Mouse (Mus musculus): Measurements from ENCODE around the gene Cpne8. TPM values are rescaled to one million over a fixed set of nuclear protein-coding genes. Genes with fewer than 3 reads are reported as not detected.
"Not testable (repeated sequence)": the region's sequence is repeated elsewhere in the genome, so short reads cannot be mapped to it uniquely, and the experiment has no call there.

The Cpne8 gene
- total RNA-seq, 2 experiments from 2014 or later = 1.6 to 2.1 TPM

GRCm38 (mm10) chr15:90619736-90620135, 59.5 kb downstream of the Cpne8 start:
- no peak for ATAC-seq (replicated peaks; ENCODE audit: low FRiP score, poor library complexity, severe bottlenecking)

DNA sequence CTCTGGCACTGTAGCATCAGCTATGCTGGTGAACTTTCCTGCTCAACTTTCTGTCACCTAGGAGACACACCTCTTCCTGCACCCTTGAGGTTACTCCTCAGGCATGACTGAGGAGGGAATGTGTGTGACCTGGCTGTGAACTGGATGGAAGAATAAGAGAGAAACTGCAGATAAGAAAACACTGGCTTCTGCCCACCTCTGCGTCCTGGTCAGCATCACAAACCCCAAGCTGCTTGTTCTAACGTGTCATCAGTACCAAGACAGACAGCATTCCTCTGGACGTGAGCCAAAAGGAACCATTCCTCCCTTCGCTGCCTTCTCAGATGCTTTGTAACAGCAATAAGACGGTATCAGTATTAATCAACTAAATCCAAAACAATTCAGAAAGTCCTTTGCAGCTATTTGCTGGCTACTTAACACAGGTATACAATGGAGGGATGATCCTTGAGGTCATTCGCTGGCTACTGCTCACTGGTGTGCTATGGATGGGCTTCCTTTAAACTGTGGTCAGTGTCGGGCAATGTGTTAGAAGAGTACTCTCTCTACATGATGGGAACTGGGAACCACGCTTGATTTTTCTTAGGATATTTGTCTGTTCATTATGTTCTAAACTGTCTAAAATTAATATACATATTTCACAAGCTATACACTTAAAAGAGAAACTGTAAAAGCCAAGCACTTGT, 63.0 kb downstream of the Cpne8 start:
- no peak for ATAC-seq (replicated peaks; ENCODE audit: low FRiP score, poor library complexity, severe bottlenecking)

- ATAC-seq (replicated peaks; ENCODE audit: low FRiP score, poor library complexity, severe bottlenecking) = not testable (repeated sequence)
Observed at GRCm38 (mm10) chr15:90610767-90611166, 68.5 kb downstream of the Cpne8 start.

DNA sequence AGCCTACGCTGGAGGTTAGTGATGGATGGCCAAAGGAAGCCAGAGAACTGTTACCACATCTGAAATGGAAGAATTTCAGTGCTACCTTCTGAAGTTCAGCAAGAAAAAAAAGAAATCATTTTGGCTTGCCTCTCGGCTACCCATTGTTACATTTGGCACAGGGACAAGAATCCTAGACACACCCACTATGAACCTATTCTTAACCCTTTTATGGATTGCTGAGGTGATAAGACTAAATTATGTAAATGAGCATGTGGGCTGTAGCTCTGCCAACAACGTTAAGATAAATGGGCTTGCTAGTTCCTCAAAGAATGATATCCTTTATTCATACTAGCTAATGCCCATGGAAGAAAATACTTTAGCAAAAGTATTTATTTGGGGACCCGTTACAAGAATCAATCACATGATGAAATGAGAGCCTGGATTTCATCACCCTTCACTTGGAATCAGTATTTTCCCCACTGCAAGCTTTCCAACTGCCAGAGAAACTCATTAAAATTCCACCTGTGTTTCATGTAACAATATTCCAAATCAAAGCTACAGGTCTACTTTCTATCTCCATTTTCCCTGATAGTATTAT, 69.3 kb downstream of the Cpne8 start:
- ATAC-seq (replicated peaks; ENCODE audit: low FRiP score, poor library complexity, severe bottlenecking) = no peak

GRCm38 (mm10) chr15:90608368-90608767, 70.9 kb downstream of the Cpne8 start:
- ATAC-seq (replicated peaks; ENCODE audit: low FRiP score, poor library complexity, severe bottlenecking) = no peak

DNA sequence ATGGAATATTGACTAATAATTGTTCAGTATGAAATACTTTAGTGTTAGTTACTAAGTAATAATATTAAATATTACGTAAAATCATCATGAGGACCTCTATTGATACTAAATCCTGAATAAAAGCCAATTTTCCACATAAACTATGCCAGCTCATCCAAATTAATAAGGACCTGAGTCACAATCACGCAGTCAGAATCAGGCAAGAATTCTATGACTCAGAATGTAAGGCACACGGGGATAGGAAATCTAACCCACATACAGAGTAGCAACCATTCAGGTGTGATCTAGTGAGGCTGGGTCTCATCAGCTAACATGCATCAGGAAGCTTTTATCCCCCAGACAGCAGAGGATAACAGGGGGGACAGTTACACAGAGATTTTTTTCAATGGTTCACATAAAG, 72.1 kb downstream of the Cpne8 start:
- no peak for ATAC-seq (replicated peaks; ENCODE audit: low FRiP score, poor library complexity, severe bottlenecking)

- no peak for ATAC-seq (replicated peaks; ENCODE audit: low FRiP score, poor library complexity, severe bottlenecking)
Observed at GRCm38 (mm10) chr15:90603676-90604075, 75.6 kb downstream of the Cpne8 start.

DNA sequence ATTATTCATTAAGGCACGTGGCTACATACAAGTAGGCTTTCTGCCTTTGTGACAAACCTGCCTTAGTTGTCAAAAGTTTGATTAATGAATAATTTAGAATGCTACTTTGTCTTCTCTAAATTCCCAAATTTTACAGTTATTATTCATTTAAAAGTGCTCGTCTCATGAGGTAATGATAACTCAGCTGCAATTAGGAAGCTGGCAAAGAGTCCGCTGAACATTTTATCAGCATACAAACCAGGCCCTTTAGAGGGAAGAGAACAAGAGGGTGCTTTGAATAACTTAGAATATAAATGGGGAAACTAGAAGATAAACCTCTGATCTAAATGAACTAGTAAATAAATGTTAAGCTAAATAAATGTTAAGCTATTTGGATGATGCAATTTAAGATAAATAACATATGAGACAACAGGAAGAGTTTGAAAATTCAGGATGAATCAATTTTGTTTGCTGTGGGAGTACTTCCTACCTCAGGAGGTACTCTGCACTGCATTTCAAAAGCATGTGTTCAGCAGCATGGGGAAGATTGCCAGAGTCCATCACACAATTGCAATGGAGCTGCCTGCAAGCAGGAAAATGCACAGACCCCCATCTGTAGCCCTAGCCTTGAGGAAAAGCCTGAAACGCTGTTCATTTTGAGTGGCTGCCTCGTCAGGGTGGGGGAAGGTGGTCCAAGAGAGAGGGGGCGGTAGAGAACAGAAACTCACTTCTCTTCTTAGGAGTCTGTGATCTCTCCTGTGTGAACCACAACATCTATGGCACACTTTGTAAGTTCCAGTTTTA, 81.3 kb downstream of the Cpne8 start:
- ATAC-seq (replicated peaks; ENCODE audit: low FRiP score, poor library complexity, severe bottlenecking) = no peak

- no peak for ATAC-seq (replicated peaks; ENCODE audit: low FRiP score, poor library complexity, severe bottlenecking)
Observed at GRCm38 (mm10) chr15:90595592-90595991, 83.6 kb downstream of the Cpne8 start.

DNA sequence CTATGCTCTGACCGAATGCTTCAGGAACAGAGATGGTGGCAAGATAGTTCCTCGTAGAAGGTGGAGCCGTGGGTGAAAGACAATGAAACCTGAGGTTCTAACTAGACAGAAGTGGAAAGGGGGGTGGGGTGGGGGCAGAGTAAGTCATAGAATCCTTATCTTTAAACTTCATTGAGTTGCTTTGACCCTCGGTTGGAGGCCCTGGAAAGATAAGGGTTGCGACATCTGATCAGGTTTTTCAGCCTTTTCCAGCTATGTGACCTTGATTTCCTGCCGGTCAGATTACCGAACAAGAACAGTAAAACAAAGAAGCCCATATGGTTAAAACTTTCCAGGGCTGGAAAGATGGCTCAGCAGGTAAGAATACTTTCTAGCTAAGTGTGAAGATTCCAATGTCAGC, 89.6 kb downstream of the Cpne8 start:
- ATAC-seq (replicated peaks; ENCODE audit: low FRiP score, poor library complexity, severe bottlenecking) = no peak

DNA sequence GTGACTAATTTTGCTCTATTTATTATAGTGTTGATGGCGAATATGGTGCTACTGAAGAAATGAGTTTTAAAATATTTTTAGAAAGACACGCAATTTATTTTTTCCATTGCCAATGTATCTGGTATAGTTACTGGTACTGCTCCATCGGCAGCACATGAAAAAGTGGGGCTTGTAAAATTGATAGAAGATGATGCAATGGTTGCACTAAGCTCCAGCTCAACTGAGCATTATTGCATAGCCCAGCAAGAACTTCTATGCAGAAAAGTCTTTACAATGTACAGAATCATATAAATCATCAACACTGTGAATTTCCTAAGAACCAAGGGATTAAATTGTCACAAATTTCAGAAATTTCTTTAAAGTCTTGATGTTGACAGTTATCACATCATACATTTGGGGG, 101.8 kb downstream of the Cpne8 start:
- ATAC-seq (replicated peaks; ENCODE audit: low FRiP score, poor library complexity, severe bottlenecking) = no peak

GRCm38 (mm10) chr15:90569246-90569645, 110.0 kb downstream of the Cpne8 start:
- ATAC-seq (replicated peaks; ENCODE audit: low FRiP score, poor library complexity, severe bottlenecking) = no peak

DNA sequence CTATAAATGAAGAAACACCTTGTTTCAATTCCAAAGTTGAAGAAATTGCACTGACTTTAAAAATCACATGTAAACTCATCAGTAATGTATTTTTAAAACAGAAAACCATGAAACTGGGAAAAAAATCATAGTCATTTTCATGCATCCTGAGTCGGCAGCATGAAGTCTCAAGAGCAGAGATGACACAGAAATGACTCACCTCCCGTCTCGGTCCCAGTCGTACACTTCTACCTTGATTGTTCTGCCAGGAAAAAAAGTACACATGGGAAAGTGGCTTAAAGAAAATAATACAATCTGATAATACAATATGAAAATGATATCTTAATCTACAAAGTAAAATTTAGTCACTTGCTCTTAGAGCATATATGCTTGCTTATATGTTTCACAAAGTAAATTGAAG, 111.2 kb downstream of the Cpne8 start:
- ATAC-seq (replicated peaks; ENCODE audit: low FRiP score, poor library complexity, severe bottlenecking) = no peak

DNA sequence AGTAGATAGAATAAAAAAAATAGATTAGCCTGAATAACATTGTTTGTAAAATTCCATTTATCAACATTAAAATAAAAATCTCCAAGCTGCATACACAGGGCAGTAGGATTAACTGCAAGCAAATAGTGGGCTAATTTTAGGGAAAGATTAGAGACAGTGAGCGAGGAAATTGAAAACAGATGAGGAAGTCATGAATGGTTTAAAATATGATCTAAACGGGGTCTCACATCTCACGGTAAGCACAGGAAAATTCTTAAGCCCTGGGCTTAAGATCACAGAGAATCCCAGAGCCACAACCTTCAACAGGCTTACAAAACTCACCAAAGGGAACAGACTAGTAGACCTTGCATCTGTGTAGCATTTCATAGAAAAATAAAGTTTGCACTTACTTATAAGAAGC, 115.2 kb downstream of the Cpne8 start:
- no peak for ATAC-seq (replicated peaks; ENCODE audit: low FRiP score, poor library complexity, severe bottlenecking)

DNA sequence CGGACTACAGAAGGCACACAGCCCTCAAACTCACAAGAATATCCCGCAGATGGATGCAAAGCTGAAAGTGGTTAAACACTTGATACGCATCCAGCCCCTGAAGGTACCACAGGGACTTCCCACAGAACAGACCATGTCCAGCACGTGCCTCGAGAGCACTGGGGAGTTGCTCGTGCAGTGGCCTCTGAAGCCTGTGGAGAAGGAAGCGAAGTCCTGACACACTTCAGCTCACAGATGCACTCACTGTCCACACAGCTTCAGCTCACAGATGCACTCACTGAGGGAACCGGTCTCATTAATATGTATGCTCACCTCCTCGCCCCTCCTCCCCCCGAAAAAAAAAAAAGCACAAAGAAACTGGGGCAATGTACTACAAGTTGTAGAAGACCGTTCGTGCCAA, 117.6 kb downstream of the Cpne8 start:
- ATAC-seq (replicated peaks; ENCODE audit: low FRiP score, poor library complexity, severe bottlenecking) = no peak

GRCm38 (mm10) chr15:90548589-90548988, 130.6 kb downstream of the Cpne8 start:
- ATAC-seq (replicated peaks; ENCODE audit: low FRiP score, poor library complexity, severe bottlenecking) = no peak

DNA sequence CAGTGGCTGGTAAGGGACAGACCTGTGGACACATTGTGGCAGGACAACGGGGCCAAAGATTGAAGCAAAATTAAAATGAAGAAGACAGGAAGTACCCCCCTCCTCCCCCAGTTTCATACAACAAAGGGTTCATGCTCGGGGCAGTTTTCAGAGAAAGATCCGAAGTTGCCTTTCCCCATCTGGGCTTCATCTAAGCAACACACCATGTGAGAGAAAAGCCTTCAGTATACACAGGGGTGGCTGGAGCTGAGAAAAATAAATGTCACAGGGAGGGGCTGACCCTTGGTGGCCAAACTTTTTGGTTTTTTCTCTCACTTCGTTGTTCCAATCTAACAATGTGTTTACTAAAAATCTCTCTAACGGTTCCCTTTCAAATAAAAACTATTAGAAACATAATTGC, 135.8 kb downstream of the Cpne8 start:
- ATAC-seq (replicated peaks; ENCODE audit: low FRiP score, poor library complexity, severe bottlenecking) = no peak

DNA sequence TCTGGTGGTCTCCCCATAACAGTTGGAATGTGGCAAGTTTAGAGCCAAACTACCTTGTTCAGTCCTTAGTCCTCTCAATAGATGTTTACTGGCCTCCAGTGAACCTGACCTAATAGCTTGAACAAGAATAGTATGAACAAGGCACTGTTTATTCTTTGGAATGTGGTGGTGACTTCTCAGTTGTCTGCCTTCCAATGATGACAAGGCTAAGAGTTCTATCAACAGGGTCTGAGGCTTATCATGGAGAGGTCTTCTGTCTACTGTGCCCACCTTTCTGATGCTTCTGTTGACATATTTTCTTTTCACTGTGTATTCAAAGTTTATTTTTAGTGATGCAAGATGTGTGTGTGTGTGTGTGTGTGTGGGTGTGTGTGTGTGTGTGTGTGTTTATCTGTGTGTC, 137.1 kb downstream of the Cpne8 start:
- no peak for ATAC-seq (replicated peaks; ENCODE audit: low FRiP score, poor library complexity, severe bottlenecking)

DNA sequence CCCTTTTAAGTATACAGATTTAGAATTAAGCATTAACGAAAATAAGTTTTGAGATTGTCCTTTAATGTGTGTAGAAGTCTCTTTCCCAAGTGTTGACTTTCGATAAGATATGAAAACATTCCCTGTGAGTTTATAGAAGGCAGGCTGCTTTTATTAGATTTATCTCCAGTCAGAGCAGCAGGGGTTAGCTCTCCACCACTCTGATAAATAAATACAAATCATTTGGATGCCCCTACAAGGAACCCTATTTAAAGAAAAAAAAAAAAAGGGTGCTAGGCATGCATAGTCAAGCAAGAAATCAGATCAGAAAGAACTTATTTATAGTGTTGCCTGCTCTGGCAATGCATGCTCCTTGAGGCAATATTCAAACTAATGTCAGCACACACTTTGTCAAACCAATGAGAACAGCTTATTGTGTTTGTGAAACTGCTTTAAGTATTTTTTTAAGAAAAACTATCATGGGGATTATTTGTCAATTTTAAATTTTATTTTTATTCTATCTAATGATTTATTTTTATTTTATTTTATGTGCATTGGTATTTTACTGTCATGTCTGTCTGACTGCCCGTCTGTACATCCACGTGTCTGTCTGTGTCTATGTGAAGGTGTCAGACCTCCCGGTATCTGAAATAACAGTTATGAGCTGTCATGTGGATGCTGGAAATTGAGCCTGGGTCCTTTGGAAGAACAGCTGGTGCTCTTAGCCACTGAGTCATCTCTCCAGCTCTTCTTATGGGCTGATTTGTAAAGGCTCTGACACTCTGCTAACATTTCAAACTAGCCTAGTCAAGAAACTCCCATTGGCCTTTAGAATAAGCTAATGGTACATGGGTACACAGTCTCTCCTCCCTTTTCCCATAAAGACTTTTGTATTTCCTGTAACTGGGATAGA, 142.7 kb downstream of the Cpne8 start:
- ATAC-seq (replicated peaks; ENCODE audit: low FRiP score, poor library complexity, severe bottlenecking) = no peak

DNA sequence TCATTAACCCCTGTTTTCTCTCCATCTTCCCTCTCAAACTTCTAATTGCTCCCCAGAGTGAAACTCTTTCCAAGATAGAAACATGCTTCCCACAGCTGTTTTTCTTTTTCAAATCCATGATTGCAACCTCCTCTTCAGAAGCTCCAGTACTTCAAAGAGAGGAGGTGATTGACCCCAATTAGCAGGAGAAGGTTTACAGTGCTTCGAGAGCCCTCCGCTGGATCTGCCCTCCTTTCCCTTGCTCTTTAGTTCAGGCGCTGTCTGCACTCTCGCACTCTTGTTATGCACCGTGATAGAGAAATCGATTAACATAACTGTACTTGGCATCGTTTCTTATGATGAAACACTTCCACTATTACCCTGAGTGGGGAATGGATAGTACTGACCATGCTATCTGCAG, 143.5 kb downstream of the Cpne8 start:
- no peak for ATAC-seq (replicated peaks; ENCODE audit: low FRiP score, poor library complexity, severe bottlenecking)

Data from erythroid progenitor cell, adult 5-6 weeks (primary cell).